Mouse (Mus musculus) heart, postnatal 4 days (tissue): ENCODE results near the gene 4931406C07Rik. TPM values are rescaled to one million over a fixed set of nuclear protein-coding genes. Genes with fewer than 3 reads are reported as not detected.
"Not testable (repeated sequence)": the region's sequence is repeated elsewhere in the genome, so short reads cannot be mapped to it uniquely, and the experiment has no call there.

Experiments
- DNase-seq: peaks from one replicate; pipeline ENCODE4 v3.0.0; 2021
- total RNA-seq, 2 experiments: library from RNA; stranded (reverse); gene quantifications; 2 replicates each; pipeline ENCODE4 v1.2.3; 2021

The 4931406C07Rik gene
- total RNA-seq = 10 to 100 TPM; 10.8 to 11.1 TPM

GRCm38 (mm10) chr9:15306398-15307119 is at the start of gene 4931406C07Rik:
TSS of gene 4931406C07Rik (minus strand) at chr9:15306448.
- no peak for DNase-seq

DNA sequence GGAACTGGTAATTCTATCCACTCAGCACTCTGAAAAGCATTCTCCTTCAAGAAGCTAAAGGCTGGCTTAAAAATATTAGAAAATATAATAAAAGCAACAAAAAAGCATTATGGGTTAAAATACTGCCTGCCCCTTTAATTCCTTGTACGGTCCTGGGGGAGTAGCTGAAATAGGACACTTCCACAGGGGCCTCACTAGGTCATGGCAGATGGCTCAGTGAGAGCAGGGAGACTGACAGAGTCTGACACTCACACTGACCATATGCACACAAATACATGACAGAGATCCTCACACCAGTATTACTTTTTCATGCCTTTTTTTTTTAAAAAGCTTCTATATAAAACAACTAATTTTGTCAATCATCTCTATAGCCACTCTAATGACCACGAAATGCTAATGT is 43.7 kb upstream of the 4931406C07Rik start:
- no peak for DNase-seq

GRCm38 (mm10) chr9:15337776-15338175 is 31.5 kb upstream of the 4931406C07Rik start:
- no peak for DNase-seq

DNA sequence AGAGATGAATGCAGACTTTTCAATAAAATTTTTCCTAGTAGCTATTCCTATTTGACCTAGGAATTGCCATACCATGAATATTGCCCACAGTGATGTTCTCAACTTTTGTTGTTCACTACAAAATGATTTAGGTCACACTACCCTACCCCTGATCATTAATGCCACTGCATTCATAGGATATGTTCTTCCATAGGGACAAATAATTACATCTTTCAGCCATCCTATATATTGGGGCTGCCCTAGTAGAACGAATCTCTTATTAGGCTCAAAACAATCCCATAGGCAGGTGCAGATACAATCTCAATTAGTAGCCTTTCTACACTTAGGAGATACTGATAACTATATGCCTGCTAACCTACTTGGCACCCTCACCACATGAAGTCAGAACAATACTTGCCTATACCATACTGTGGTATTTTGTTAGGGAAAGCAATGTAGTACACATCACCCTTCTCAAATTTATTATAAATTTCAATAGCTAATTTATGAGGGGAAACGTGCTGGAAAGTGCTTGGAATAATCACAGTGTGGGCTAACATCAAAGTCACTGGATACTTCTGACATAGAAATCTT is 12.0 kb upstream of the 4931406C07Rik start:
- no peak for DNase-seq

DNA sequence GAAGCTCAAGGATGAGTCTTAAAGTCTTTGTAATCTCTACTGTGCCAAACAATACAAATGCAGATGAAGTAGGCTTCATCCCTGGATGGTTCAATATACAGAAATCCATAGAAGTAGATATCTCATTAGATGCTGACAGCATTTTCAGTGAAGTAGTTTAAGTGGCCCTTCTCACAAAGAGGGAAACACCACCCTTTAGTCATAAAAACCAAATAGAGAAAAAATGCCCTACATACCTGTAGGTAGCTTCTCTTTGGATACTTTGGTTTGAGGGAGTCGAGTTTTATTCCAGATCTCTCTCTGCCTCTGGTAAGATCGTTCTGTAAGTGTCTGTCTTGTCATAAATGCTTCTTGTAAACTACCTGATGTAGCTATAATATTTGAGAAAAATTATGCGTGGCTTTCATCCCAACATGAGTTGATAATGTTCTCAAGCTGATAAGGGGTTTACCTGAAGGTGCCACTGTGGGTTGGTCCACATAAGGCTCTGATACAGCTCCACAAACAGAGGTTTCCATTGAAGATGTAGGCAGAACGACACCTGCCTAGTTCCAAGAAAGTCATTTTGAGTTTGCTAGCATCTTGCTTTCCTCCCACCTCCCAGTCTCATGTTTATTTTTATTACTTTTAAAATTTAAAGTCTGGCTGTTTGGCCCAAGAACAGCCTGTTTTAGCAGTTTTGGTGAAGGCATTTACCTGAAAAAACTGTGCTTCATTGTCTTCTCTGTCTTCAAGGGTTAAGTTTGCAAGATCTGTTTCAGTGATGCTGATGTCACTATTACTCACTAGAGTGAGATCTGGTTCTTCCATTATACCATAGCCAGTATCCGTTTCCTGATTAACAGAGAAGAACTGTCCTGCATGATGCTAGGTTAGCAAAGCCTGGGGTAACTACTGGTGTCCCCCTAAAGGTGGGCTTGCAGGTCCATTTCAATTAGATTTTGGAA is 11.2 kb upstream of the 4931406C07Rik start:
- no peak for DNase-seq

- DNase-seq = not testable (repeated sequence)
Measured at GRCm38 (mm10) chr9:15316296-15316695, 10.0 kb upstream of the 4931406C07Rik start.

GRCm38 (mm10) chr9:15314619-15315018 is 8.4 kb upstream of the 4931406C07Rik start:
- no peak for DNase-seq

DNA sequence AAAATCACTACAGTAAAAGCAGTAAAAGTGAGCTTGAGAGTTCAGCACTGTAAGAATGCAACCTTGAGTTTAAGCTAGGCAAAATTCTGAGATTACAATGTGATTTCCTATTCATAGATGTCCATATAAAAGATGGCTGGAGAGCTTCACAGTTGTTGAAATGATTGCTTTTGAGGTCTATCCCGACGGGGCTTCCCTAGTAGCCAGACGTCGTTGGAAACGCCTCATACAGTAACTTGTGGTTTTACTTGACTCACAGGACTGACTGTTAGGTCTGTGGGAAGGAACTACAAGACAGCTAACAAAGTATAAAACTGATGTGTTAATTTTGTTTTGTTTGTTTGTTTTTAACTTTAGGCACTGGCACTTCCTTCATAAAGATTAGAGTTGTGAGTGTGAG is 7.4 kb upstream of the 4931406C07Rik start:
- no peak for DNase-seq

GRCm38 (mm10) chr9:15312054-15312735 is 5.9 kb upstream of the 4931406C07Rik start:
- DNase-seq = no peak

- no peak for DNase-seq
Measured at GRCm38 (mm10) chr9:15310179-15310578, 3.9 kb upstream of the 4931406C07Rik start.

DNA sequence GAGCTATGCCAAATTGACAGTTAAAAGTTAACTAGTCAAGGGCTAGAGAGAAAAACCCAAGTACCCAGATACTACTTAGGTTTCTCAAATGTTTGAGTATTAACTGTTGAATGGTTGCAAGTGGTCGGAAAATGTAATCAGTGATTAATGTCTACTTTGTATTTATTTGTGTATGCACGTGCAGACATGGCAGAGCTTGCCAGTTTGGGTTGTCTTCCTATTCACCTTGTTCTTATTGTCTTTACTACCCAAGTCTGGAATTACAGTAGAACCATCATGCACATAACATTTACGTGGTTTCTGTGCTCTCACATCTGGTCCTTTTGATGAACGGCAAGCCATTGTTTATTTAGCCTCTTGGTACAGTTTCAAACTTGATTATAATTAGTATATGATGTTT is 3.2 kb upstream of the 4931406C07Rik start:
- DNase-seq = no peak

DNA sequence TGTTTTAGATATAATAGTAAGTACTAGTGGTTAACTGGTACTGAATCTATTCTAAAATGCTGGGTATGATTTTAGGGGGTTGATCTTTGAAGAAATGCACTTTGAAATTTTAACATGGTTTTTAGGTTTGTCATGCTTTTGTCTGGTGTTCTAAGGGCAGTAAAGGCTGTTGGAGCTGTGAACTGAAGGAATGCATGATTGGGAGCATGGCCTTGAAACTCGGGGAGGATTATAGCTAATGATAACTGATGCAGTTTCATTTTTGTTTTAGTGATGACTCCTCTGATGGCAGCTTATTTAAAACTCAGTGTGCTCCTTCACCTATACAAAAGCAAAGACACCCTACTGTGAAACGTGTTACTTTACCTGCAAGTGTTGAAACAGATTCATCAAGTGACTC is 2.0 kb upstream of the 4931406C07Rik start:
- DNase-seq = no peak

- no peak for DNase-seq
Measured at GRCm38 (mm10) chr9:15307257-15307656, 1.0 kb upstream of the 4931406C07Rik start.

- DNase-seq = peak; percentile 99
Measured at GRCm38 (mm10) chr9:15305503-15306397, 498 bp downstream of the 4931406C07Rik start, which contains the start of gene Taf1d. TSS of gene Taf1d (plus strand) at chr9:15306214.

DNA sequence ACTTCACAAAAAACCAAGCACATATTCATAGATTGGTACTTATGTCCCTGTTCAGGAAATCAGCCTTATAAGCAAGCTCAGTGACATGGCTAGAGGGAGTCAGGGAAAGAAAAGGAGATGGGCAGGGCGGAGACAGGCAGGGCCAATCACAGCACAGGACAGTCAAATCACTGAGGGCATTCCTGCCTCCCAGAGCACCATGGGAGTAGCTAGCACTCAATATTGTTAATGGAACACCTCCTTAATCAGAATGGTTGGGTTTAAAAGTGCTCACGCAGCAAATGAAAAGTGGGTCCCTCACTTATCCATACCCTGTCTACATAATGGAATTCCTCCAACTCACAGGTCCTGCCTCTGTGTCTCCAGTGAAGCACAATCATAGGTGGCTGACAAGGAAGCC is 3.4 kb downstream of the 4931406C07Rik start:
- no peak for DNase-seq

GRCm38 (mm10) chr9:15302006-15302405 is 4.2 kb downstream of the 4931406C07Rik start:
- DNase-seq = not testable (repeated sequence)

GRCm38 (mm10) chr9:15301399-15301798 is 4.8 kb downstream of the 4931406C07Rik start:
- DNase-seq = peak; percentile 14

DNA sequence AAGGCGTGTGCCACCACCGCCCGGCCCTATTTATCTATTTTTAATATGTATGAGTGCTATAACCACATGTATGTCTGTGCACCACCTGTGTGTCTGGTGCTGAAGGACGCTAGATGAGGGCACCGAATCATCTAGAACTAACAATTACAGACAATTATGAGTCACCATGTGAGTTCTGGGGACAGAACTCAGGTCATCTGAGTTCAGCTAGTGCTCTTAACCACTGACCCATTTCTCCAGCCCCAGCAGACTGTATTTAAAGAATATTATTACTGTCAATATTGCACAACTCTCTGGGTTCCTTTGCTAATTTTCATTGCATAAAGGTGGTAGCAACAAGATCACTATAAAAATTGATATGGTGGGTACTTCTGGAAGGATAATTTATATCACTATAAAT is 6.2 kb downstream of the 4931406C07Rik start:
- no peak for DNase-seq

- no peak for DNase-seq
Measured at GRCm38 (mm10) chr9:15298451-15298850, 7.8 kb downstream of the 4931406C07Rik start.

DNA sequence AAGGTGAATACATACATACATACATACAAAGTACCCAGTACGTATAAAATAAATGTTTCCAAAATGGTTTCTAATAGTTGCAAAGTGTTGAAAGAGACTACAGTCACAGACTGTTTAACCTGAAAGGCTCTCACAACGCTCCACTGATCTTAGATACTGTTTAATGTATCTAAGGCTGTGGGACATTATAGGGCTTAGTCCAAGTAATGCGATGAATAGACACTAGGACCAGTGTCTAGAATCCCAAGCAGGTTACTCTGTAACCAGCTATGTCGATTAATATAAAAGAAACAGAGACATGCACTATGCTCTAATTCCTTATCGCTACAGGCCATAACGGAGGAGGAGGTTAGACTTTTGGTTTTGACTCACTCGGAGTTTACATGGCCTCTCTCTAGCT is 9.1 kb downstream of the 4931406C07Rik start:
- DNase-seq = no peak

- no peak for DNase-seq
Measured at GRCm38 (mm10) chr9:15289251-15289650, 17.0 kb downstream of the 4931406C07Rik start.
